In the genomic region with DNA sequence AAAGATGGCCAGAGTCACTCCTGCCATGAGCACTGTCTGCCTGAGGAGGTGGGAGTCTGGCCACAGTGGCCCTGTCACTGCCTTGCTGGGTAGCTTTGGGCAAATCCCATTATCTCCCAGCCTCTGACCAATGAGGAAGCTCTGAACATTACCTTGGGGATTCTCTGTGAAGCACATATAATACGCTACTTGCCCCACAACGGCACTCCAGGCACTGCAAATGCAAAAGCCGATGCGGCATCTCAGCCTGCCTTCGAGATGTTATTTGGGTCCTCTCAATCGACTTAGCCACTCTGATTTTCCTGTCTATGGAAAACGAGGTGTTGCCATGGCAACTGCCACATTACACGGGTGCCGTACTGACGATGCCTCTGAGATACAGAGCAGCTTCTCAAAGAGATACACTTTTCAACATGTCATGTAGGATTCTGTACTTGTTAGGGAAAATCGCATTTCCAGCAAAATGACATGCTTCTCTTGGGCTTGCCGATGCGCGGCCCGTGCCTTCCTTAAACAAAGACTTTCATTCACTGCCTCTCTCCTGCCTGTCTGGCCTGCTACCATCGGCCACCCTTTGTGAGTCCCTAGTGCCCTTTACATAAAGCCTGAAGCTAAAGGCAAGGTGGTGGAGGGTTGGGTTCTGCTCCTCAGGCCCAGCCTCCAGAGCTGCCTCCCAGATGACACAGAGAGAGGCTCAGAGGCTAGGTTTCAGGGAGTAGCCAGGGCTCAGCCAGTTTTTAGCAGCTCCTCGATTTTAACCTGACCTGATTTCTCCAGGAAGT, we compare ENCODE assay signal across 8 mouse cellular contexts.
DNase-seq lines count a peak whose midpoint lies in the region; ATAC-seq and TF ChIP-seq lines count a peak whose summit lies in the region.

No protein-coding gene starts in this region.

- H3K36me3 ChIP-seq in forebrain, embryonic 14.5 days (ENCODE audit: control insufficient read depth, insufficient read depth, low read length) = no peaks in the 10 kb centered on the region
- no peaks in the 10 kb centered on the region for H3K36me3 ChIP-seq in neural tube, embryonic 12.5 days

- DNase-seq in cerebellum, postnatal 10 days = peak; percentile 78 to 81
- peak; percentile 96 for DNase-seq in forebrain, embryonic 14.5 days (ENCODE audit: low spot score)
- DNase-seq in layer of hippocampus, postnatal 36 days = peak; percentile 75 to 79
- DNase-seq in thymus, postnatal 25 days = no peak
- no peak for DNase-seq in ovary, postnatal 36 days (ENCODE audit: low spot score)
- DNase-seq in gastrocnemius, adult 2 months = no peak
- DNase-seq in lung, postnatal 25 days (ENCODE audit: low spot score) = no peak

- no peak overlapping the region for H3K4me3 ChIP-seq in forebrain, embryonic 14.5 days (ENCODE audit: low read depth, low read length)
- no peak overlapping the region for H3K4me3 ChIP-seq in neural tube, embryonic 12.5 days
- no peak overlapping the region for H3K4me3 ChIP-seq in gastrocnemius, adult 2 months

- peaks cover 19% of the 10 kb centered on the region for H3K4me1 ChIP-seq in forebrain, embryonic 14.5 days (ENCODE audit: control insufficient read depth, insufficient read depth, low read length)
- H3K4me1 ChIP-seq in neural tube, embryonic 12.5 days = peaks cover 39% of the 10 kb centered on the region

- peak overlapping the region; percentile 52 for H3K9ac ChIP-seq in forebrain, embryonic 14.5 days (ENCODE audit: low read length)
- 0 out of 2 replicates have a peak overlapping the region, but pooled peaks have one; percentile 3 for H3K9ac ChIP-seq in neural tube, embryonic 12.5 days

- TF ChIP-seq CTCF in gastrocnemius, adult 2 months (IDR thresholded peaks at IDR 0.05) = no peak

- peak overlapping the region; percentile 21; the same call in 1 of the 2 replicates for H3K4me2 ChIP-seq in forebrain, embryonic 14.5 days (ENCODE audit: low read length)
- H3K4me2 ChIP-seq in neural tube, embryonic 12.5 days (replicated peaks) = peak overlapping the region; percentile 30

- 12% methylated on average over 17 of the region's 17 CpGs for WGBS in forebrain, embryonic 14.5 days
- WGBS in neural tube, embryonic 12.5 days = 16% methylated on average over 17 of the region's 17 CpGs

- peak; percentile 87 for ATAC-seq in forebrain, embryonic 14.5 days
- ATAC-seq in neural tube, embryonic 12.5 days (ENCODE audit: low FRiP score, low read depth) = peak; percentile 69

- no peaks in the 10 kb centered on the region for H3K27me3 ChIP-seq in forebrain, embryonic 14.5 days (replicated peaks; ENCODE audit: control insufficient read depth, insufficient read depth, low read length)
- H3K27me3 ChIP-seq in neural tube, embryonic 12.5 days (replicated peaks) = no peaks in the 10 kb centered on the region

- peak overlapping the region; percentile 92 for H3K27ac ChIP-seq in forebrain, embryonic 14.5 days (ENCODE audit: low read depth, low read length)
- H3K27ac ChIP-seq in neural tube, embryonic 12.5 days = peak overlapping the region; percentile 69
- H3K27ac ChIP-seq in gastrocnemius, adult 2 months = no peak overlapping the region

- intact Hi-C loops in gastrocnemius, adult 2 months (cut with DNase I) = no loop called here

- H3K9me3 ChIP-seq in forebrain, embryonic 14.5 days (replicated peaks; ENCODE audit: control insufficient read depth, low read length) = no peaks in the 10 kb centered on the region
- no peaks in the 10 kb centered on the region for H3K9me3 ChIP-seq in neural tube, embryonic 12.5 days

Comparison
In these comparisons a context has a peak if more than half of its experiments do, and no peak if none do; other contexts are left out.
1. DNase-seq: peak in cerebellum, postnatal 10 days (2 of 2), forebrain, embryonic 14.5 days (single experiment) and layer of hippocampus, postnatal 36 days (2 of 2); none in thymus, postnatal 25 days (single experiment), ovary, postnatal 36 days (single experiment), gastrocnemius, adult 2 months (single experiment) and lung, postnatal 25 days (single experiment).